Mouse (Mus musculus) adrenal gland, adult 8-10 months (tissue): ENCODE data around the gene Map3k21. TPM values are rescaled to one million over a fixed set of nuclear protein-coding genes. Genes with fewer than 3 reads are reported as not detected.

Source experiments
- DNase-seq: peaks from one replicate; pipeline ENCODE4 v3.0.0; 2022
- total RNA-seq, 4 experiments: library from RNA; stranded (reverse); gene quantifications; 2 replicates each; pipeline ENCODE4 v1.2.4; 2022

Gene Map3k21
- total RNA-seq, 4 experiments from 2014 or later, result 1.5 to 2.9 (median 1.7) TPM

DNA sequence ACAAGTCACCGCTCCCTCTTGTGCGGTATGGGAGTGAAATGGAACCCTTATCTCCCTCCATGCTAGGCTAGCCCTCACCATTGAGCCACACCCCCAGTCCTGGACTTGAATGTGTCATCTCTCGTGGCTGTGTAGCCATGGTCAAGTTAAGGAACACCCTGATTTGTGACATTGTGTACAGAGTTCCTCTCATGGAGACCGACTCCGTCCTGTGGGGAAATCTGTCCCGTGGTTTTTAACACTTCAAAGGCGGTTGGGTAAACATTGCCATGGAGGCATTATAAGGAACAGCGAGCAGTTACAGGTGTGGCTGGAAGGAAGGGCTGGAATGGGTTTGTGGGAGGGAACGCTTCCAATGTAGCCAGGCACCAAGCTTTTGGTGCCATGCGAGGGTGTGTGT is 6.8 kb downstream of the Map3k21 start:
- no peak for DNase-seq

DNA sequence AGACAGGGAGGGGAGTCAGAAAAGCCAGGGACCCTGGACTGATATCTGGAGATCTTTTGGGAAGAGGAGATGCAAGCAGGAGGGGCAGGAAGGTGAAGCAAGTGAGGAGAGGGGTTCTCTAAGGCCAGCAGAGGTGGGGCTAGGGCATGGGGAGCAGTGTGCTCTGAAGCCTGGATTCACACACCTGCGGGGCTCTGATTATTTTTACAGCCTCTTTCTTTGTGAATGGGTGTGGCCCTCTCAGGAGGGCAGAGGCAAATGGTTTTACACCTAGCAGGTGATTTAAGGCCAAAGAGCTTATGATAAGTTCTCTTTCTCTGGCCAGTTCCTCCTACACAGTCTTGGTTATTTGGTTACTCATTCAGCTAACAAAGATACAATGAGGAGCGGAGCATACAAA is 8.5 kb downstream of the Map3k21 start:
- DNase-seq, result no peak

DNA sequence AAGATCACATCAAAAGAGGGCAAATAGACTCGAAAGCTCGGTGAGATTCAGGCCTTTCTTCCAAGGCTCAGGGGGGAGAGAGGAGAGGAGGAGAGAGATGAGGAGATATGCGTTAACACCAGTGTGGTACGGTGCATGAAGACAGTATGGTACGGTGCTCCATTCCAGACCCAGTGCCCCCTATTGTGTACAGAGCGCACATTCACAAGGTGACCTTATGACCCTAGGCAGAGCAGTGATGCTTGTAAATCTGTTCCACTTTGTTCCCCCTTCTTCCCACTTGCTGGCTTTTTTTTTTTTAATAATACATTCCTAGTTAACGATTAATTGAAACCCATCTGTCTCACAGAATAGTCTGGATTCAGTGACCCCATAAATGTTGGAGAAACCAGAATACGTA is 9.3 kb downstream of the Map3k21 start:
- no peak for DNase-seq

DNA sequence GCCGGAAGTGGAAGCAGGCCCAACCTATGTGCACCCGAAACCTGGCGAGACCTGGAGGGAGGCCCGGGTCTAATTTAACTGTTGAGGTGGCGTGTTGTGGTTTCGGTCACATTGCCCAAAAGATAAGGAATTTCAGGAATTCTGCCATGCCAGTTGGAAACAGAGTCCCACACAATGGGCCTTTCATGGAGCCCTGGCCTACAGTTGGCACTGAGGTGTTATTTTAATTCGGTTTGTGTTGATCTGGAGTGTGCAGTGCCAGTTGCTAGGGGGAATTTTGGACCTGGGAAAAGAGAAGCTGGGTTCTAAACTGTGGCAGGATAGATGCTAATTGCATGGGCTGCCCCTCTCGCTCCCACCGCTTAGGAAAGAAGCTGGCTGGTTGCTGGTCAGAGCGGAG is 10.0 kb downstream of the Map3k21 start:
- DNase-seq, result no peak

DNA sequence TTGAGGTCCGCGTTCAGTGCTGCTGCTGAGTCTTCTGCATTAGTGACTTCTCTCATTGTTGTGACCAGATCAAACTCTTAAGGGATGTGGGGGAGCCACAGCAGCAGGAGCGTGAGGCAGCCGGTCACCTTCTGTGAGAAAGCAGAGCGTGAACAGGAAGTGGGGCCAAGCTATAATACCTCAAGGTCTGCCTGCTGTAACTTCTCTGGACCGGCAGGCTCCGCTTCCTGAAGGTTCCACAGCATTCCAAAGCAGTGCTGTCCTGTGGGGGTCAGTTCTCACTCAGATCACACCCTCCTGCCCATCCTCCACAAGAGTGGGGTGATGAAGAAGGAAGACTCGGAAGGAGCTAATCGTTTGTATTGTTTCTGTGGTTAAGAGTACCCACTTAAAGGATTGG is 10.5 kb downstream of the Map3k21 start:
- no peak for DNase-seq

DNA sequence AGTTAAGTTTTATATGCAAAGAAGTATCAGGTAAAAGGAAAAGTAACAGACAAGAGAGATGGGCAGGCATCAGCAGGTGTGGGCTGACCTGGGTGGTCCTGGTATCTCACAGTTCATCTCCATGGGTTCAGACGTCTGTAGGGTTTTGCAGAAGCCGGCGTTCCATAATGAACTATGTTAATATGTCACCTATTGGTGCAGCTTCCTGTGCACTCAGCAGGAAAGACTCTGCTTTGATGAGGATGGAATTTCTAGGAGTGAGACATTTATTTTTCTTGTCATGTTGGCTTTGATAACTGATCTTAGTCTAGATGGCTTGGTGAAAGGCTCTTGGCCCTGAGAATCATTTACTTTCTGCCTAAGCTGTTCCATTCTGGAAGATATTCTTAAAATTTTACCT is 12.1 kb downstream of the Map3k21 start:
- DNase-seq, result no peak

DNA sequence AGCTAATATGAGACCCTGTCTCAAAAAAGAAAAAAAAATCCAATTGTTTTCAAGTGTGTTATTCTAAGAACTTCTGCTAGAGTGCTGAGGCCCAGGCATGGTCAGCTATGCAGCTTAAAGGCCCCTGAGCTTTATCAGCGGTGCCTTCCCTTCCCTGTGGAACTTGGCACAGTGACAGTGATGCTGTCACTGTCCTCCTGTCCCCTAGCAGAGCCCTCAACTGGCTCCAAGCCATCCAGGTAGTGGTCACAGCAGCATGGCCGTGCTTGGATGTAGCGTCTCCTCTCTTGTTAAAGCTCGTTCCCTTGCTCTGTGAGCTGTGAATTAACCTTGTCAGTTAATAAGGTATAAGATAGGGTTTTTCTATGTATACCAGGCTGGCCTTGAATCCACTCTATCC is 16.4 kb downstream of the Map3k21 start:
- no peak for DNase-seq

DNA sequence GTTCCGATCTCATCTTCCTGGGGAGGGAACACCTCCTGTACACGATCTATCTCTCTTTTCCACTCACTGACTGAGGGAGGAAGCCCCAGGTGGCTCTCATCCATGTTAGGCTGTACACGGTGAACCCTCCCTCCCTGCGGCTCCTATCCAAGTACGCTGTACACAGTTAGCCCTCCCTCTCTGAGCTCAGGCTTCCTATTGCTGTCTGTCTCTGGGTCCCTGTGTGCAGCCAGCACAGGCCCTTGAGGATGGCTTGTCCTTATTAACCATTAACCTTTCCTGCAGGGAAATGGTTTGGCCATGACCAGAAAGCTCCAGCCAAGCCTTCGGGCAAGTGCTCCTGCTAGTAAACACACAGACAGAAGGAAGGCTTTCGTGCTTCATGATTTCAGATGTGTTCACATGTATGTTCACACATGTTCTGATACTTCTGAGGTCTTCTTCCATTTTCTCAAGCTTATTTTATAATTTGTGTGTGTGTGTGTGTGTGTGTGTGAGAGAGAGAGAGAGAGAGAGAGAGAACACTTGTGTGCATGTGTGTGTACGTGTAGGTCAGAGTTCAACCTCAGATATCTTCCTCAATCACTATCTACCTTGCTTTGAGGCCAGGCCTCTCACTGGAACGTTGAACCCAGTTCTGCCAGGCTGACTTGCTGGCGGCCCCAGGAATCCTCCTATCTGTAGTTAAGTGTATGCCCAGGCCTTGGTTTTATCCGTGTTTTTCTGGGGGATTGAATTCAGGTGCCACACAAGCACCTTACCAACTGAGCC is 20.2 kb downstream of the Map3k21 start:
- DNase-seq, result no peak

DNA sequence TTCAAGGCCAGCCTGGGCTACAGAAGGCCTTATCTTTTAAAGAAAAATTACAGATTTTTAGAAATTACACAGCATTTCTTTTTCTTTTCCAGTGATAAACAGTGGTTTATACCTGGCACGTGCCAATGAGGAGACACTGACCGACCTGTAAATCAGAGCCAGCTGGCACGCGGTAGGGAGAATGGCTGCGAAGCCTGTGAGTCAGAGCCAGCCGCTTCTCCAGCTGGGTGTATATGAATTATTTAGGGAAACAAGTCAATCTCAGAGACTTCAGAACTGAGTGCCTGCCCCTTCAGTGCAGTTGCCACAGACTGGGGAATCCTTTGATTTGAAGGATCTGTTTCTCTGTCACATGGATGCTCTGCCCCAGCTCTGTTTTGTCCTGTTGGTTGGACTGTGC is 21.6 kb downstream of the Map3k21 start:
- no peak for DNase-seq

DNA sequence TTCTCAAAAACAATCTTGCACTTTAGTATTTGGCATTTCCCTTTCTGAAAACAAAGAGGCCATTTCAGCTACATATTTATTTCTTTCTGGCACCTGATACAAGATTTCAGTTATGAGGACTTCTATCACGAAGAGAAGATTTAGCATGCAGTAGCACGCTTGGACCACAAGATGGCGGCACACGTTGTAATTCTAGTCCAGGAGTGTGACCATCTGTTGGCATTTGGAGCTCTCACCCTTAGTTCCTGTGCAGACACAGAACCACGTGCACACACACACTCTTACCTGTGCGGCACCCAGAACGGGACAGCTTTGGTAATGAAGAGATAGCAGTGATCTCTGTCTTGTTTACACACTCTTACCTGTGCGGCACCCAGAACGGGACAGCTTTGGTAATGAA is 25.4 kb downstream of the Map3k21 start:
- DNase-seq, result no peak

DNA sequence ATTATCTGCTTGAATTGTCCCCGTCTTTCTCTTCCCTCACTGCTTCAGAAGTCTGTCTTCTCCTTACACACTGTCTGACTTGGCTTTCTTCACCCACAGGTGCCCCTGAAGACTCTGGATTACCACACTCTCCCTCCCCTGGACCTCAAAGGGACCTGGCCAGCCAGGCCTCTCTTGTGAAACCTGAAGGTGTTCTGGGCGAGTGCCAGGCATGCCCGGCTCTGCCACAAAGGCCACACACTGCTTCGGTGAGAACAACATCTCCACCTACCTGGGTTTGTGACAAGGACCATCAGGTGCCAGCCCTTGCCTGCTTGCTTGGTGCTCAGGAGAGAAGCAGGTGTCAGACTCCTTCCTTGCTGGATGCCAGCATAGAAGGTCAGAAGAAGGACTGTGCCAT is 34.3 kb downstream of the Map3k21 start:
- no peak for DNase-seq

DNA sequence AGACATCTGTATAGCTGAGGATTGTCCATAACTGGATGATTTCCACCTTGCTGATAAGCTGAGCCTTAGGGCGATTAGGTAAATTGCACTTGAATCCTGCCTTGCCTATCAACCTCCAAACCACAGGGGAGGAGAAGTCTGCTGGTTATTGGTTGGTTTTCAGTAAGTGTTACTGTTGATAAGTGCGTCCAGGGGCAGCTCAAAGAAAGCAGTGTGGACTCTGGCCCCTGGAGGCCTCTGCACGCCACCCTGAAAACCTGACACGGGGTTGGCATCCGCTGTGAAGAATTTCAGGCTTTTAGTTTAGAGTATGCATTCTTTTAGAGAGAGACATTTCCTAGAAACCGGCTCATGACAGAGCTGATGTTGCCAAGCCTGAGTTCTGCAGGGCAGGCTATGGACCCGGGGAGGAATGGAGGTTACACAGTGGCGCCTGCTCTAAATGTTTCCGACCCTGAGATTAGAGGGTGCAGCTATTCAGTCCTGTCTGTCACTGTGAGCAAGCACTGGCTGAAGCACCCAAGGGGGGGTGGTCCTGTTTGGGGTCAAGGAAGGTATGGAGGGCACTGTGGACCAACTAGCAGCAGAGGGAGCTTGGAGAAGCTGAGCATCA is 38.6 kb downstream of the Map3k21 start:
- no peak for DNase-seq

DNA sequence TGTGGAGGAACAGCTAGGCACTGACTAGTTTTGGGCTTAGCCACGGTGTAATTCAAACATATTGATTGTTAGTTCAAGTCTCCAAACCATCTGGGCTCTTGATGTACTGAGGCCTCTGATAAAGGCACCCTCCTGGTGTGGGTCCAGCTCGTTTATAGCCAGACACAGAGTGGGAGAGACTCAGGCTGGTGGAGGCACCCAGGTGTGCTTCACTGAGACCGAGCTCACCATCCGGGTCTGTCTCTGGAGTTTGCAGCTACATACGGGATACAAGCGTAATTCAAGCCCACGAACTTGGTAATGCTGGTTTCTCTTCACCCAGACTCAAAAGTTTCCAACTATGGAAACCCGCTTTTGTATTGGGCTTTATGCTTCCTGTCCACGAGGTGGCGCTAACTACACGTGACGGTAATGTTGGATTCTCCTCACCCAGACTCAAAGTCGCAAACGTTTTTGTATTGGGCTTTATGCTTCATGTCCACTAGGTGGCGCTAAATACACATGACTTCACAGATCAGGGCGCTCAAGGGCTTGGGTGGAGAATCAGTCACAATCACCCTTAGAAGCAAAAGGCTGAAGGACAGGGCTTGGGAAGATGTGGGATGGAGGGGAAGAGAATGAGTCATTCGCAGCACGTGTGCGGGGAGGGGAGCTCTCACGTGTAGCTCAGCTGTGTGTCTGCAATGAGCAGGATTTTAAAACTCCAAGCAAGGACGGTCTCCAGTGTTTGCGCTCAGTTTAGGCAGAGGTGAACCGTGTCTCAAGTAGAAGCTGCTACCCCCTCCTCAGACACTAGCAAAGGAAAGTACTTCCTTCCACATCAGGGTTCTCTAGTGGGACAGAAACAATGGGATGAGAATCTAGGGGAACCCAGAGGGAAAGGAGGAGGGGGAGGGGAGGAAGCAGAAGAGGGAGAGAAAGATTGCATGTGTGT is 40.0 kb downstream of the Map3k21 start:
- DNase-seq, result peak; percentile 84

DNA sequence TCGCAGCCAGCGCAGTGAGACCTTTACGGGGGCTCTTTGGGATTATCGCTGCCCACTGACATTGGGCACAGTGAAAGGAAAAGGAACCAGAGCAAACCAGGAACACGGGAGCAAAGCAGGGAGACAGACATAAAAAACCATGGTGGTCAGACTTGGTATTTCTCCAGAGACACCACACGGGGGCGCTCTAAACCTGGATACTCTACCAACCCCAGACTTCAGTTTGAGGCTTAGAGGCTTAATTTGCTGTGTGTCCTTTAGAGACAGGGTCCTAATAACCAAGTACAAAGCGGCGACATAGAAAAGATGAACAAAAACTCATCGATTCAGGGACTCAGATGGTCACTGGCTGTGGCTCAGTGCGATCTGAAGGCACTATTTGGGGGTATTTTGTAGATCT is 45.4 kb downstream of the Map3k21 start:
- DNase-seq, result no peak

DNA sequence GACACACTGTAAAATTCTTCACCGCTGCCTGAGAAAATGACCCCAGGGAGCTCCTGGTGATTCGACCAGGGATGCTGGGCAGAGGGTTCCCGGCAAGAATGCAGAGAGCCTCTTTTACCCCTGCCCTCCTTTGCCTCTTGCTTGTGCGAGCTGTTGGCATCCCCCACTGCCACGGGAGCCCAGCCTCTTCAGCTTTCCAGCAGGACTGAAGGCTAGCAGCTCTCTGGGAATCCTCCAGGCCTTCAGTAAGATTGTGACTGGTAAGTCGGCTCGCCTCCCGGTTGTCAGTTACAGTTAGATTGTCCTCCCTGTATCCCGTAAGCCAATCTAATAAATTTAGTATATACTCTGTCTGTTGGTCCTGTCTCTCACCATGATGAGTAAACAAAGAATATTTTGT is 46.5 kb downstream of the Map3k21 start:
- no peak for DNase-seq

DNA sequence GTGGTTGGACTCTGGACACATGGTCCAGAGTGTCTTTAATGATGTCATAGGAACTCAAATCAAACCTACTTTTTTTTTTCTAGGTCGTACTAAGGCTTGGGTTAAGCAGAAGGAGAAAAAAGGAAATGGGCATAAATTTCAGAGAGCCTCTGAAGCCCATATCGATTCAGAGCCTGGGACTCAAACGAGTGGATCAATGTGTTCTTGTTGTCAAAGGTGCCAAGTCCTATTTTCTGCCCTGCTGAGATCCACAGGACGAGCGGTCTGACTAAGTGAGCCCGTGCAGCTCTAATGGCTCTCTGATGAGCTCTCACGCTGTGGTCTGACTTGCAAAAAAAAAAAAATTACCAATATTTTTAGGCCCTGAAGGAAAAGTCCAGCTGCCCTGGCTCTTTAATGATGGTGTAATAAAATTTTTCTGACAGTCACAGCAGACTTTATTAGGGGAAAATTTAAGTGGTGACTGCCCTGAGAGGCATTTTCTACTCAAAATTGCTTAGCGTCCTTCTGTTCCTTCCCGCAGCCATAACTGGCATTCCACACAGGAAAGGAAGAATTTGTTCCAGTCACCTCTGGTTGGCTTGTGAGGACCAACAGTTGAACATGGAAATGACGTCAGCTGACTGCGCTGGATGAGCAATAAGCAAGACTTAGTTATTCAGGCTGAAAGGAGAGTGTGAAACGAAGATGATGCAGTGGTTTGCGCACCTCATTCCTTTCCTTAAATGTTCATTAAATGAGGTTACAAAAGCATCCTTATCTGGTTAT is 47.2 kb downstream of the Map3k21 start:
- no peak for DNase-seq

DNA sequence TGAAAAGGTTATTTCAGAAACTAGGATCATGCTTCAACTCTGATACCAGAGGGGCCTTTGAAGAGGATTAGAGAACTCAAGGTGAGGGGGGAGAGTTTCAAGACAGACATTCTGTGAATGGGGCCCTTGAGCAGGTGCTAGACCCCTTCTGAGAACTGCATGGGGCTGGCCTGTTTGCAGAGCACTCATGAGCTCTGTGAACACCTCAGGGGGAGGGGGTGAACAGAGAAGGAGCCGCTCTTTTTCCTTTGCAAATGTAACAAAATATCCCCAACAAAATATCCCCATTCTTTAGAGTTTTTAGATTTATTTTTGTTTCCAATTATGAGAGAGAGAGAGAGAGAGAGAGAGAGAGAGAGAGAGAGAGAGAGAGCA is 47.7 kb downstream of the Map3k21 start:
- no peak for DNase-seq

DNA sequence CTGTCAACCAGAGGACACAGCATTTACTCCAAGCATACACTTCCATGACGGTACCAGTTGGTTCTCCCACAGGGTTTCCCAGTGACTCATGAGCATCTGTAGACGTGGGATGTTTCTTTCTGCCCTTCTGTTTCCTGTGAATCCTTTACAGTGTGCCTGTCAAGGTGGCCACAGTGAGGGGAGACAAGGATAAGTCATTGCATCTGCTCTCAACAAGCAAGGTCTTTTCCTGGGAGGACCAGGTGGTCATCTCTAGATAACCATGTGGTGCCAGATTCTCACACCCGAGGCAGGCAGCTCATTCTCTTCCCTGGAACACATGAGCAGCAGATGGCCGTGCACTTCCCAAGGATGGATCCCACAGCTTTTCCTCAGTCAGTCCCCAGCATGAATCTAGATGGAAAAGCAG is 49.1 kb downstream of the Map3k21 start:
- no peak for DNase-seq

DNA sequence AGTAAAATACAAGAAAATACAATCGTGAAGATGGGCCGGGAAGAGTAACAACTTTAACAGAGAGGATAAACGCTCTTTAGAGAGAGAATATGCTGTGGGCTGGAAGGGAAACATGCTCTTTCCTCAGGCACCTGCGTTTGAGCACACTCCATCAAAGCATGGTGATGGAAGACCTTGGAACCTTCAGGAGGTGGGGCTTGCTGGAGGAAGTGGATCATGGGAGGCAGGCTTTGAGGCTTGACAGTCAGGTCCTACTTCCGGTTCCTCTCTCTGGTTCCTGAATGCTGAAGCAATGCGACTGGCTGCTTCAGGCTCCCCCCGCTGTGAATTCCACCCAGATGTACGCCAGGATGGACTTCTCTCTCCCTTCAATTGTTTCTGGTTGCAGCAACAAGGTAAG is 49.8 kb downstream of the Map3k21 start:
- no peak for DNase-seq

DNA sequence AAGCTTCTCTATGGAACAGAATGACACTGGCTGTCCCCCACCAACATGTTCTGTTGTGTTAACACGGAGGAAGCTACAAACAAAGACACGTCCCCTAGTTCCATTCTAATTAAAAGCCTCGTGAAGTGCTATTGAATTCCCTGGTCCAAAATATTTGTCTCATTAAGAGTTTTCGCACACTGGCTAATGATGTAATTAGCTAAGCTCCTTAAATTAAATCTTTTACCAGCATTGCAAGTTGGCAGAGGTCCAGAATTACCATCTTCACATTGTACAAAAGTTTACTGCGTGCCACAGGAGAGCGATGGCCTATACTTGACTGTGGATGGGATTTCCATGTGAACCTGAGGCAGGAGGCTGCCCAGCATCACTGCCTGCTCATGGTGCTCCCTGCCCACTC is 51.5 kb downstream of the Map3k21 start:
- no peak for DNase-seq

DNA sequence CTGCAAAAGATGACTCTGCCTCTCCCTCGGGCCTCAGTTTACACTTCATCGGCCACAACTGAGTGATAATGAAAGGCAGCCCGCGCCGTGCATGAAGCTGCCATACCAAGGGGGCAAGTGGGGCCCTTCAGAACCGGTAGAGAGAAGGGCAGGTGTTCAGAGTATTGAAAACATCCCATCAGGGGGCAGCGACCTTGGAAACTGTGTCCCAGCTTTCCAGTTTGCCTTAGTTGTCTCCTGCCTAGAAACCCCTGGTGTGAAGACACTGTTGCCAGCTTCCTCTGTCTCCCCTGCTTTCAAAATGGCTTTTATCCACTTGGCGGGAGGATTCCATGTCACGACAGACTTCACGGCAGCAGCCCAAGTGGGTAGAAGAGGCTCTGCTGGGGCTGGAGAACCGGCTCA is 53.6 kb downstream of the Map3k21 start:
- no peak for DNase-seq

DNA sequence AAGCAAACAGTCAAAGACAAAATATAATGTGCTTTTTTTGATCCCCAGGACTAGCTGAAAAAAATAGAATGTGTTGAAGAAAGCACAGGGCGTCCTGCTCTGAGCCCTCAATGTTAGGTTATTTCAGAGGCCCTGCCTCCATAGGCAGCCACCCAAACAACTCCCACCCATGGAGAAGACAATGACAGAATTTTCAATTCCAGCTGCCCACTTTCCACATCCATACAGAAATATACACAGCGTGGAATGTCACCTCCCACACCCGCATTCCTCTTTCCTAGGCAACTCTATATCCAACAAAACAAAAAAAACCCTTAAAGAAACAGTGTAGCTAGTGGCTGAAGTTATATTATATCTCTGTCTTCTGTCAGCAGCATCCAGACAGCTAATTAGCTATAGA is 61.1 kb downstream of the Map3k21 start:
- no peak for DNase-seq

DNA sequence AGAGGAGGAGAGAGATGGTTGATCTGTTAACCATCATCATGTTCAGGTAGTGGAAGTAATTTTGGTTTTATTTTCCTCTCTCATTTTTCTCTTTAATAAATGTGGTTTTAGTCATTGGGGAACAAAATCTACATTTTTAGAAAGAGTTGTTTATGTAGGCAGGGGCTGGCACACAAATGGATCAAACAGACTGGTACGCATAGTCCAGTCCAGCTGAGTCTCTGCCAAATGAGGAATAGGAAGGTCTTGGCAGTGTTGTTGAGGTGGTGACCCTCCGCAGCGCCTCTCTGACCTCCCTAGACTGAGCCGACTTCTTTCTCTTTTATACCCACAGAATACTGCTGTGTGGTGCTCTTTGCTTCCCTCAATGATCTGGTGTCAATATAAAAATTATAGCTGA is 65.7 kb downstream of the Map3k21 start:
- DNase-seq, result no peak
